Mouse (Mus musculus): ENCODE results near the gene 3110082I17Rik. TPM values are rescaled to one million over a fixed set of nuclear protein-coding genes. Genes with fewer than 3 reads are reported as not detected.
A peak's percentile ranks its signal among the peaks of the same experiment; 100 is the strongest.

3110082I17Rik gene
- polyA plus RNA-seq, 1 experiment from 2014 or later, result 22.4 TPM

- WGBS, result 64% methylated on average over 8 of the region's 8 CpGs
- H3K4me3 ChIP-seq, result no peak overlapping the region
- H3K4me2 ChIP-seq, result no peak overlapping the region
- H3K27ac ChIP-seq (replicated peaks), result no peak overlapping the region
- H3K9me3 ChIP-seq, result no peaks in the 10 kb centered on the region
- no peak overlapping the region for H3K9ac ChIP-seq
- H3K27me3 ChIP-seq (replicated peaks), result peaks cover 28% of the 10 kb centered on the region
- ATAC-seq (ENCODE audit: extremely low read depth, insufficient number of reproducible peaks, low FRiP score, low TSS enrichment), result no peak
- peaks cover 11% of the 10 kb centered on the region for H3K4me1 ChIP-seq
- no peaks in the 10 kb centered on the region for H3K36me3 ChIP-seq
Measured at GRCm38 (mm10) chr5:139434940-139435339, 25.4 kb downstream of the 3110082I17Rik start.

GRCm38 (mm10) chr5:139433842-139434568, 26.3 kb downstream of the 3110082I17Rik start:
- peaks cover 20% of the 10 kb centered on the region for H3K4me1 ChIP-seq
- no peak for ATAC-seq (ENCODE audit: extremely low read depth, insufficient number of reproducible peaks, low FRiP score, low TSS enrichment)
- no peaks in the 10 kb centered on the region for H3K9me3 ChIP-seq
- no peak overlapping the region for H3K9ac ChIP-seq
- H3K27me3 ChIP-seq (replicated peaks), result peaks cover 31% of the 10 kb centered on the region
- 71% methylated on average over 9 of the region's 9 CpGs for WGBS
- no peak overlapping the region for H3K4me3 ChIP-seq
- no peak overlapping the region for H3K27ac ChIP-seq (replicated peaks)
- no peaks in the 10 kb centered on the region for H3K36me3 ChIP-seq
- no peak overlapping the region for H3K4me2 ChIP-seq

- peaks cover 33% of the 10 kb centered on the region for H3K27me3 ChIP-seq (replicated peaks)
- no peak overlapping the region for H3K4me3 ChIP-seq
- H3K9ac ChIP-seq, result no peak overlapping the region
- H3K9me3 ChIP-seq, result no peaks in the 10 kb centered on the region
- H3K27ac ChIP-seq (replicated peaks), result no peak overlapping the region
- no peak overlapping the region for H3K4me2 ChIP-seq
- 67% methylated on average over 7 of the region's 7 CpGs for WGBS
- no peak for ATAC-seq (ENCODE audit: extremely low read depth, insufficient number of reproducible peaks, low FRiP score, low TSS enrichment)
- H3K36me3 ChIP-seq, result no peaks in the 10 kb centered on the region
- H3K4me1 ChIP-seq, result peaks cover 25% of the 10 kb centered on the region
Measured at GRCm38 (mm10) chr5:139432747-139433508, 27.4 kb downstream of the 3110082I17Rik start.

GRCm38 (mm10) chr5:139432333-139432732, 28.0 kb downstream of the 3110082I17Rik start:
- 80% methylated on average over 6 of the region's 6 CpGs for WGBS
- no peak overlapping the region for H3K4me2 ChIP-seq
- no peaks in the 10 kb centered on the region for H3K9me3 ChIP-seq
- peaks cover 35% of the 10 kb centered on the region for H3K27me3 ChIP-seq (replicated peaks)
- no peak overlapping the region for H3K27ac ChIP-seq (replicated peaks)
- H3K4me3 ChIP-seq, result no peak overlapping the region
- no peak for ATAC-seq (ENCODE audit: extremely low read depth, insufficient number of reproducible peaks, low FRiP score, low TSS enrichment)
- H3K9ac ChIP-seq, result no peak overlapping the region
- peaks cover 27% of the 10 kb centered on the region for H3K4me1 ChIP-seq
- H3K36me3 ChIP-seq, result no peaks in the 10 kb centered on the region

- Histone ChIP-seq H3K36me3 (no peaks in the 10 kb centered on the region), H3K4me3 (no peak overlapping the region), H3K27me3 (replicated peaks) (peaks cover 59% of the 10 kb centered on the region), H3K9me3 (no peaks in the 10 kb centered on the region), H3K4me1 (peaks cover 27% of the 10 kb centered on the region), H3K4me2 (no peak overlapping the region), H3K9ac (no peak overlapping the region), H3K27ac (replicated peaks) (no peak overlapping the region)
- ATAC-seq (ENCODE audit: extremely low read depth, insufficient number of reproducible peaks, low FRiP score, low TSS enrichment), result no peak
- WGBS, result 37% methylated on average over 12 of the region's 12 CpGs
Measured at GRCm38 (mm10) chr5:139429818-139430341, 30.4 kb downstream of the 3110082I17Rik start.

- no peak overlapping the region for H3K27ac ChIP-seq (replicated peaks)
- peaks cover 71% of the 10 kb centered on the region for H3K27me3 ChIP-seq (replicated peaks)
- 54% methylated on average over 9 of the region's 9 CpGs for WGBS
- no peak overlapping the region for H3K4me3 ChIP-seq
- H3K4me1 ChIP-seq, result peaks cover 31% of the 10 kb centered on the region
- no peaks in the 10 kb centered on the region for H3K36me3 ChIP-seq
- no peak overlapping the region for H3K4me2 ChIP-seq
- no peaks in the 10 kb centered on the region for H3K9me3 ChIP-seq
- no peak overlapping the region for H3K9ac ChIP-seq
- ATAC-seq (ENCODE audit: extremely low read depth, insufficient number of reproducible peaks, low FRiP score, low TSS enrichment), result no peak
Measured at GRCm38 (mm10) chr5:139427989-139428388, 32.3 kb downstream of the 3110082I17Rik start.

GRCm38 (mm10) chr5:139427001-139427400, 33.3 kb downstream of the 3110082I17Rik start:
- Histone ChIP-seq H3K4me3 (no peak overlapping the region), H3K4me1 (peaks cover 37% of the 10 kb centered on the region), H3K36me3 (no peaks in the 10 kb centered on the region), H3K9me3 (no peaks in the 10 kb centered on the region), H3K27me3 (replicated peaks) (peaks cover 71% of the 10 kb centered on the region), H3K4me2 (no peak overlapping the region), H3K9ac (no peak overlapping the region), H3K27ac (replicated peaks) (no peak overlapping the region)
- ATAC-seq (ENCODE audit: extremely low read depth, insufficient number of reproducible peaks, low FRiP score, low TSS enrichment), result no peak
- 84% methylated on average over 9 of the region's 9 CpGs for WGBS

- no peaks in the 10 kb centered on the region for H3K9me3 ChIP-seq
- no peak overlapping the region for H3K9ac ChIP-seq
- no peak overlapping the region for H3K4me2 ChIP-seq
- 66% methylated on average over 9 of the region's 9 CpGs for WGBS
- ATAC-seq (ENCODE audit: extremely low read depth, insufficient number of reproducible peaks, low FRiP score, low TSS enrichment), result no peak
- H3K36me3 ChIP-seq, result no peaks in the 10 kb centered on the region
- H3K27me3 ChIP-seq (replicated peaks), result peaks cover 78% of the 10 kb centered on the region
- H3K27ac ChIP-seq (replicated peaks), result no peak overlapping the region
- no peak overlapping the region for H3K4me3 ChIP-seq
- H3K4me1 ChIP-seq, result peaks cover 37% of the 10 kb centered on the region
Measured at GRCm38 (mm10) chr5:139425198-139425597, 35.1 kb downstream of the 3110082I17Rik start.

- 58% methylated on average over 21 of the region's 21 CpGs for WGBS
- H3K36me3 ChIP-seq, result no peaks in the 10 kb centered on the region
- no peak within 1 kb of the TSS for H3K27ac ChIP-seq (replicated peaks)
- H3K4me2 ChIP-seq, result peak within 1 kb of the TSS; percentile 60
- peaks cover 78% of the 10 kb centered on the region for H3K27me3 ChIP-seq (replicated peaks)
- peak within 1 kb of the TSS; percentile 39 for H3K4me3 ChIP-seq
- no peak for ATAC-seq (ENCODE audit: extremely low read depth, insufficient number of reproducible peaks, low FRiP score, low TSS enrichment)
- peaks cover 37% of the 10 kb centered on the region for H3K4me1 ChIP-seq
- peak within 1 kb of the TSS; percentile 73 for H3K9ac ChIP-seq
- H3K9me3 ChIP-seq, result no peaks in the 10 kb centered on the region
Measured at GRCm38 (mm10) chr5:139423026-139423865, 37.1 kb downstream of the 3110082I17Rik start, which contains the start of gene Gper1. TSS of gene Gper1 (plus strand) at chr5:139423151.

- peak overlapping the region; percentile 44; the same call in 1 of the 2 replicates for H3K9ac ChIP-seq
- peaks cover 38% of the 10 kb centered on the region for H3K4me1 ChIP-seq
- H3K27ac ChIP-seq (replicated peaks), result peak overlapping the region; percentile 46
- peaks cover 77% of the 10 kb centered on the region for H3K27me3 ChIP-seq (replicated peaks)
- peak; percentile 14; the same call in 1 of the 2 replicates for ATAC-seq (ENCODE audit: extremely low read depth, insufficient number of reproducible peaks, low FRiP score, low TSS enrichment)
- no peak overlapping the region for H3K4me3 ChIP-seq
- H3K9me3 ChIP-seq, result no peaks in the 10 kb centered on the region; the same call in 1 of the 2 replicates
- peak overlapping the region; percentile 1 for H3K4me2 ChIP-seq
- whole genome bisulfite sequencing, result 14% methylated on average over 3 of the region's 3 CpGs
- H3K36me3 ChIP-seq, result peaks cover 7% of the 10 kb centered on the region; the same call in 1 of the 2 replicates
Measured at GRCm38 (mm10) chr5:139418633-139419032, 41.7 kb downstream of the 3110082I17Rik start.
